Mouse (Mus musculus) stomach, postnatal 0 days (tissue): ENCODE results near the gene Nup210.

ENCODE experiments used
- CTCF ChIP-seq: IDR thresholded peaks from 2 replicates; pipeline ENCODE4 v1.5.1; 2016; ENCODE audit warnings: antibody characterized with exemption, low read depth, mild to moderate bottlenecking, moderate library complexity
- EP300 ChIP-seq: optimal IDR thresholded peaks from 2 replicates; pipeline ENCODE3; 2016; ENCODE audit warnings: antibody characterized with exemption

DNA sequence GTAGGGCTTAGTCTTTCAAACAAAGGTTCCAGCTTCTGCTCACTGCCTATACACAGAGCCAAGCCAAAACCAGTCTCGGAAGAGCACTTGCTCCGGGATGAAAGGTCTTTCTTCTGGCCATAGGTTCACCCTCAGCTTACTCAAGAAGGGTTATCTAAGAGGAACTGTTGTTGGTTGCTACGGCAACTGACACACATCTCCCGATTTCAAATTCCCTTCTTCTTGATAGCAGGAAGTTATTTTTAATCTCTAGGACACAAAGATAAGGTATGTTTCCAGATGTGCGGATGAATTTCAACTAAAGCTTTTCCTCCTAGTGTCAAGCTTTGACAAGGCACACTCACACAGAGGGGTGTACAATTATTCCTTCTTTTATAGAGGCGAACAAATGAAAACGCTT lies 68.6 kb downstream of the Nup210 start:
- TF ChIP-seq CTCF, result no peak
- TF ChIP-seq EP300, result no peak
